Mouse (Mus musculus): ENCODE results near the gene Ampd3. TPM values are rescaled to one million over a fixed set of nuclear protein-coding genes. Genes with fewer than 3 reads are reported as not detected.

Gene Ampd3
- polyA plus RNA-seq, 1 experiment: 34.2 TPM

DNA sequence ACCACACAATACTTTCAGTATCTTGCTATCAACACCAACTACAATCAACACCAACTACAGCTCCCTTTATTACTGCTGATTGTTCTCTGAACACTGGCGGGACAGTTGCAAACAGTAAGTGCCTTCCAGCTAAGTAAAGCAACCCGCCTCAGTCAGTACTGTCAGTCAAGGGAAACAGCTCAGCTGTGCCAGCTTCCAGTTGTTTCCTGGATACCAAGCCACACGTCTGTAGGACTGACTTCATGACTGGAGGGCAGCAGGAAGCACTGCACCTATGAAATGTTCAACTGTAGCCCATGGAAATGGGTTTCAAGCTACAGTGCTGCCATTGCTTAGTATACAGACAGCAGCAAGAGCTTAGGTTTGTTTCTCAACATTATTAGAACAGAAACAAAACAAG is 66.5 kb downstream of the Ampd3 start:
- DNase-seq (ENCODE audit: low read depth): no peak

GRCm38 (mm10) chr7:110840332-110840731 is 72.3 kb downstream of the Ampd3 start:
- no peak for DNase-seq (ENCODE audit: low read depth)

DNA sequence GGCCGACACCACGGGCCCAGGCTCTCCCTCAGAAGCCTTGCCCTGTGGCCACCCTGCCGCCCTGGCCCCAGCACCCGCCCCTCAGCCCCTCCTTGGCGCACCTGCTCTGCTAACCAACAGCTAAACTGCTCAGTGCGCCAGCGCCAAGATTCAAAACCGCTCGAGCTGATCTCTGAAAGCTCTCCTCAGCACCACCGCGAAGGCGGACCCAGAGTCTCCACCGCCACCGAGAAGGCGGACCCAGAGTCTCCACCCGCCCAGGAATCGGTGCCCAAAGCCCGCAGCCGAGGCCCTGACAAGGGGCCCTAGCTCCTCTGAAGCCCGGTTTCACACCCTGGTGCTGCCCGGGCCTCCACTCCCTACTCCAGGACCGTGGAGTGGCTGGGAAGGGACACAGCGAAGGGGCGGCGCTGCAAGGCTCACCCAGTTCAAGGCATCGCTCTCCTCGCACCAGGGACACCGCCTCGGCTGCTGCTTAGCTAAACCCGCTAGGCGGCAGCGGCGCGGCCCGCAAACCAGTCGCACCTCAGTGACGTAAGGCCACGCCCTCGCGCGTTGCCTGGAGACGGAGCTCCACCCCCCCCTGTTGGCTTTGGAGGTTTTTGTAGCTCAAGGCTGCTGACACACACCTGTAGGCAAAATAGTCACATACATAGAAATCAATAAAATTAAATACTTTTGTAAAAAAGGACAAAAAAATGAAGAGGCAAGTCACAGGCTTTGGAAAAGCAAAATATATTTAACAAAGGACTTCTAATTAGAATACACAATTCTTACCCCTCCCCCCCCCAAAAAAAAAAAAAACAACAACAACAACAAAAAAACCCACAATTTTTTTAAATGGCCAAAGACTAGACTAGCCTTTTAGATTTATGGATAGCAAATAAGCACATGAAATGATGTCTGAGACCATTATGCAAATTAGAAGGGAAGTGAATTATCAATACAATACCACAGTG is 76.2 kb downstream of the Ampd3 start, which contains the start of gene Rnf141:
Gene Rnf141, minus strand, starts transcription at position 542 of the 959 bp plus-strand sequence.
- no peak for DNase-seq (ENCODE audit: low read depth)

GRCm38 (mm10) chr7:110847321-110847720 is 79.3 kb downstream of the Ampd3 start:
- no peak for DNase-seq (ENCODE audit: low read depth)

GRCm38 (mm10) chr7:110848371-110848770 is 80.4 kb downstream of the Ampd3 start:
- no peak for DNase-seq (ENCODE audit: low read depth)

DNA sequence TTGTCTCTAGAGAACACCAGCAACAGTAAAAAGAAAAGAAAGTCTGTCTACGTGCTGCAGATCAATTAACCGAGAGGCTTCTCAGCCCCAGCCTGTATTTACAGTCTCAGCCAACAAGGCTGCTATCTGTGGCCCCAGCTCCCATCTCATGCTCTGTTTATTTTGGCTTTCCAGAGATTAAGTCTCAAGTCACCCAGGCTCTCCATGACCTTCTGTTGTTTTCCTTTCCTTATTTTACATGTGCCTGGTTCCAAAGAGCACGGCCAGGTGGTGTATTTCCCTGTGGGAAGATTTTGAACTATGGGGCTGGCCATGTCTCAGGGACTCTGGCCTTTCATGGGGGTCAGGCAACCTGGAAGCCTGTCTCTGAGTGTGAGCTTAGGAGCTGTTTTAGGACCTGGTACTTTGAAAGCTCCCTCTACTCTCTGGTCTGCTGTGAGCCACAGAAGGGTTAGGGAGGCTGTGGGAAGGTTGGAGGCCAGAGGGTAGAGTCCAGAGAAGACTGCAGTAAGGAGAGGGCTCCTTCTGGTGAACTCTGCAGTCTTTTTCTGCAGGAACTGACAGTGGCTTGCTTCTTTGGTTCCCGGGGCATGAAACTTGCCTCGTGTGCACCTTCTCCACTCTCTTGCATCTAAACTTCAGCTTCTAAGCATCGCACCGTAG is 83.7 kb downstream of the Ampd3 start:
- no peak for DNase-seq (ENCODE audit: low read depth)

DNA sequence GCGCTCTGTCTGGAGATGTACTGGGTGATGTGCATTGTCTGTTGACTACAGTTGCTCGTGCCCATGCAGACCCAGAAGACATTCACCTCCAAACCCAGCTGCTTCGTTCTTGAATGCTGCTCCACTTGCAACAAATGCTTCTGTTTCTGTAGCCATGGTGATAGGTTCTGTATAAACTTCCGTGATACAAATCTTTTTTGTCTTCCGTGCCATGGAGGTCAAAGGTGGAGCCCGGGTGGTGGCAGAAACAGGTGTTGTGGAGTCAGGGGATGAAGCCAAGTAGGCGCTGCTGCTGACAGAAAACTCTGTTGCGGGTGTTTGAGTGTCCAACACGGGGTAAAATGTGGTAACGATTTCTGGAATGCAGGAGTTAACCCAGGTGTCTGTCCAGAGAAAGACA is 85.6 kb downstream of the Ampd3 start:
- DNase-seq (ENCODE audit: low read depth): no peak

DNA sequence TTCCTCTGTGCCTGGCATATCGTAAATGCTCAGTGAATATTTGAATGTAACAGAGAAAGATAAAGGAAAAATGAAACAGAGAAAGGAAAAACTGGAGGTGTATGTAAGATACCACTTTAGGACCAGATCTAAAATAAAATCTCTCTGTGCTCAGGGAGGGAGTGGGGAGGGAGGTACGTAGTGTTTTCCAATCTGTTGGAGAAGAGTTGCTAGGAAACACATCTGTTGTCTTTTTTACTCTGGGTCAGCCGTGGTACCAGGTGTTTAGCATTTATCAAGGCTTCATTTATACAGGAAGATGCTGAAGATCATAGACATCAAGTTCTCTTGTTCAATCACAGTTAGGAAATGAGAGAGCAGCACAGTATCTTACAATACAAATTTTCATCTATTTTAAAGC is 86.5 kb downstream of the Ampd3 start:
- DNase-seq (ENCODE audit: low read depth): no peak

DNA sequence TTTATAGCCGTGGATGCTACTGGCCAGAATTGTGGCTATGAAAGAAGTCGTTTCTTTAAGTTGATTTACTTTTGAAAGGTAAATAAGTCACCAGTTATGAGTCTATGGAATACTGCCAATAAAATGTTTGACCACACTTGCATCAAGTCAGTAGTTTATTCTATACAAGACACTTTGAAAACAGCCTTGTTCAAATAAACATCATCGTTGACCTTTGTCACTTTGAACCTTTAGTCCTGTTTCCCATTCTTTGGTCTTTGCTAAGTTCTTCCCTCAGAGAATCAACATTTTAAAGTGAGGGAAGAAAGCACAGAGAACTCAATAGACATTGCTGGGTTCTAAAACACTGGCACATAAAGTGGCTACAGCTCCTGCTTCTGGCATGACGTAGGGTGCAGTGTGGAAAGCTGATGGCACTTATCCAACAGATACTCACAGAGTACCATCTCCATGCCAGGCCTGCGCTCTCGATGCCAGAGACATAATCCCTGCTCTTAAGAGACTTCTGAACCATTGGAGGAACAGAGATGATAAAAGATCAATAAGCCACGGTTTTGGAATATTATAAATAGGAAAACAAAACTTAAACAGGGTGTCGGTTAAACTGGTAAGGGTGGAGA is 87.0 kb downstream of the Ampd3 start:
- DNase-seq (ENCODE audit: low read depth): no peak

GRCm38 (mm10) chr7:110855604-110856003 is 87.6 kb downstream of the Ampd3 start:
- no peak for DNase-seq (ENCODE audit: low read depth)

GRCm38 (mm10) chr7:110860129-110860528 is 92.1 kb downstream of the Ampd3 start:
- DNase-seq (ENCODE audit: low read depth): no peak

Other genes with a start within 250 kb of the Ampd3 start
- 26.8 and 27.6 TPM in 2 replicates for gene Sbf2, start 153.3 kb upstream of the Ampd3 start, polyA plus RNA-seq (2012; rRNA removed)
- 10.2 and 17.4 TPM in 2 replicates for gene Adm, start 140.5 kb upstream of the Ampd3 start, polyA plus RNA-seq (2012; rRNA removed)
- 24.7 and 26.5 TPM in 2 replicates for gene Rnf141, start 76.3 kb downstream of the Ampd3 start, polyA plus RNA-seq (2012; rRNA removed)
- gene Lyve1, start 95.0 kb downstream of the Ampd3 start, polyA plus RNA-seq (2012; rRNA removed): 14.1 and 33.2 TPM in 2 replicates
- 22.7 and 24.9 TPM in 2 replicates for gene Mrvi1, start 214.3 kb downstream of the Ampd3 start, polyA plus RNA-seq (2012; rRNA removed)

Measured in gonadal fat pad, adult 2 months (tissue).